Mouse (Mus musculus) heart, postnatal 0 days (tissue): ENCODE results near the gene Pds5b.

ENCODE experiments used
- CTCF ChIP-seq: IDR thresholded peaks from 2 replicates; pipeline ENCODE4 v1.5.1; 2016; ENCODE audit warnings: antibody characterized with exemption, control low read depth, low read depth
- EP300 ChIP-seq: IDR thresholded peaks from 2 replicates; pipeline ENCODE4 v1.6.1; 2016; ENCODE audit warnings: antibody characterized with exemption, low read depth

- TF ChIP-seq EP300 (no peak), CTCF (no peak)
Measured at GRCm38 (mm10) chr5:150794181-150794580, 120.6 kb downstream of the Pds5b start.
